Mouse (Mus musculus) CH12.LX (cell line): ENCODE data around the gene Apba1. TPM values are rescaled to one million over a fixed set of nuclear protein-coding genes. Genes with fewer than 3 reads are reported as not detected.
A peak's percentile ranks its signal among the peaks of the same experiment; 100 is the strongest.

ENCODE experiments used
- DNase-seq: peaks from one replicate; pipeline ENCODE4 v3.0.0-alpha.2; 2013; ENCODE audit errors: extremely low read depth
- H3K27ac ChIP-seq: 2 replicates; pipeline ENCODE4 v1.5.1; 2012; ENCODE audit warnings: low read depth, mild to moderate bottlenecking, control low read depth, moderate library complexity; ENCODE audit not compliant: insufficient read depth
- H3K27me3 ChIP-seq: replicated peaks from 2 replicates; pipeline ENCODE3; 2012; ENCODE audit warnings: inconsistent platforms
- H3K36me3 ChIP-seq, 2 experiments: replicated peaks in 1 of 2; 2 replicates each; pipeline versions ENCODE3 to v1.6.1; 2012; ENCODE audit warnings: inconsistent platforms in 1 of 2, low read length in 1 of 2, mild to moderate bottlenecking in 1 of 2, mixed read lengths in 1 of 2, moderate library complexity in 1 of 2; ENCODE audit not compliant: control insufficient read depth in 1 of 2, insufficient read depth in 1 of 2
- H3K4me1 ChIP-seq, 2 experiments: 2 replicates each; pipeline ENCODE4 v1.6.1; 2012; ENCODE audit warnings: inconsistent platforms in 1 of 2, moderate library complexity in 1 of 2; ENCODE audit not compliant: insufficient read depth in 2 of 2, control insufficient read depth in 1 of 2
- H3K4me2 ChIP-seq: 2 replicates; pipeline ENCODE4 v1.6.1; 2012; ENCODE audit warnings: low read depth, mild to moderate bottlenecking, control low read depth; ENCODE audit not compliant: poor library complexity, insufficient read depth, severe bottlenecking
- H3K4me3 ChIP-seq, 3 experiments: fragments of 150-350 bp in 1 of 3; sonication (generic) in 1 of 3; replicated peaks in 1 of 3; 2 replicates each; pipeline versions ENCODE3 to v1.5.1; 2011 to 2012; ENCODE audit warnings: low read depth in 2 of 3, low read length in 2 of 3, mild to moderate bottlenecking in 2 of 3, moderate library complexity in 2 of 3, control low read depth in 1 of 3, improper control_type of control experiment in 1 of 3, inconsistent platforms in 1 of 3, mixed read lengths in 1 of 3; ENCODE audit not compliant: poor library complexity in 1 of 3
- H3K79me2 ChIP-seq: replicated peaks from 2 replicates; pipeline ENCODE4 v1.6.1; 2012; ENCODE audit warnings: mild to moderate bottlenecking, moderate library complexity; ENCODE audit not compliant: control insufficient read depth, poor library complexity, insufficient read depth, severe bottlenecking; ENCODE audit errors: extremely low read depth
- H3K9ac ChIP-seq: 2 replicates; pipeline ENCODE4 v1.6.1; 2012; ENCODE audit warnings: low read depth, mild to moderate bottlenecking, control low read depth, moderate library complexity; ENCODE audit not compliant: insufficient read depth
- H3K9me3 ChIP-seq: replicated peaks from 2 replicates; pipeline ENCODE3; 2012; ENCODE audit warnings: low read length, inconsistent platforms, mixed read lengths
- CTCF ChIP-seq, 2 experiments: IDR thresholded peaks in 1 of 2; conservative IDR thresholded peaks in 1 of 2; 2 replicates each; pipeline ENCODE4 v1.5.1; 2011 to 2012; ENCODE audit warnings: low read depth in 2 of 2, low read length in 2 of 2, improper control_type of control experiment in 1 of 2, inconsistent platforms in 1 of 2, mild to moderate bottlenecking in 1 of 2, moderate library complexity in 1 of 2
- E2F4 ChIP-seq: IDR thresholded peaks from 2 replicates; pipeline ENCODE4 v1.6.1; 2011; ENCODE audit warnings: low read depth, low read length, improper control_type of control experiment; ENCODE audit not compliant: insufficient replicate concordance
- ELF1 ChIP-seq: IDR thresholded peaks from 2 replicates; pipeline ENCODE4 v1.6.1; 2014; ENCODE audit warnings: low read depth, mild to moderate bottlenecking, inconsistent platforms, low read length, improper control_type of control experiment
- HCFC1 ChIP-seq: IDR thresholded peaks from 2 replicates; pipeline ENCODE4 v1.6.1; 2012; ENCODE audit warnings: low read depth, mild to moderate bottlenecking, inconsistent platforms, low read length, improper control_type of control experiment
- JUN ChIP-seq: IDR thresholded peaks from 2 replicates; pipeline ENCODE4 v1.6.1; 2011; ENCODE audit warnings: low read depth, mild to moderate bottlenecking, low read length, improper control_type of control experiment, moderate library complexity; ENCODE audit not compliant: insufficient read depth
- JUND ChIP-seq: conservative IDR thresholded peaks from 2 replicates; pipeline ENCODE4 v1.6.1; 2011; ENCODE audit warnings: low read depth, low read length, improper control_type of control experiment
- MAFK ChIP-seq: IDR thresholded peaks from 2 replicates; pipeline ENCODE4 v1.6.1; 2011; ENCODE audit warnings: low read length, improper control_type of control experiment; ENCODE audit not compliant: insufficient replicate concordance
- MAX ChIP-seq: IDR thresholded peaks from 2 replicates; pipeline ENCODE4 v1.6.1; 2011; ENCODE audit warnings: low read length, improper control_type of control experiment
- MXI1 ChIP-seq: IDR thresholded peaks from 2 replicates; pipeline ENCODE4 v1.6.1; 2011; ENCODE audit warnings: mild to moderate bottlenecking, low read depth, low read length, improper control_type of control experiment
- MYC ChIP-seq: IDR thresholded peaks from 2 replicates; pipeline ENCODE4 v1.6.1; 2011; ENCODE audit warnings: low read depth, mild to moderate bottlenecking, improper control_type of control experiment, low read length
- NELFE ChIP-seq: IDR thresholded peaks from 2 replicates; pipeline ENCODE4 v1.6.1; 2011; ENCODE audit warnings: low read depth, low read length, improper control_type of control experiment
- PAX5 ChIP-seq: IDR thresholded peaks from 2 replicates; pipeline ENCODE4 v1.6.1; 2012; ENCODE audit warnings: low read length, inconsistent platforms, mixed read lengths
- POLR2AphosphoS2 ChIP-seq: IDR thresholded peaks from 2 replicates; pipeline ENCODE4 v1.6.1; 2011; ENCODE audit warnings: low read depth, low read length, improper control_type of control experiment
- RAD21 ChIP-seq: IDR thresholded peaks from 2 replicates; pipeline ENCODE4 v1.6.1; 2011; ENCODE audit warnings: low read depth, mild to moderate bottlenecking, low read length, improper control_type of control experiment, moderate library complexity
- SMC3 ChIP-seq: IDR thresholded peaks from 2 replicates; pipeline ENCODE4 v1.6.1; 2011; ENCODE audit warnings: low read depth, low read length, improper control_type of control experiment
- UBTF ChIP-seq: IDR thresholded peaks from 2 replicates; pipeline ENCODE4 v1.6.1; 2012; ENCODE audit warnings: low read depth, mild to moderate bottlenecking, inconsistent platforms, low read length, improper control_type of control experiment, moderate library complexity
- ZMIZ1 ChIP-seq: IDR thresholded peaks from 2 replicates; pipeline ENCODE4 v1.6.1; 2012; ENCODE audit warnings: low read depth, mild to moderate bottlenecking, inconsistent platforms, low read length, improper control_type of control experiment
- ZNF384 ChIP-seq: IDR thresholded peaks from 2 replicates; pipeline ENCODE4 v1.6.1; 2012; ENCODE audit warnings: low read depth, low read length, improper control_type of control experiment, inconsistent platforms
- dilution Hi-C: fragments of 300-500 bp; cut with MboI; formaldehyde crosslinking; loops from 2 replicates; pipeline ENCODE4 v1.14.3; 2020; ENCODE audit warnings: low sequenced_read_pairs; ENCODE audit not compliant: extremely low pct_unique_long_range_greater_than_20kb, extremely low pct_ligation_motif_present
- in situ Hi-C: fragments of 300-500 bp; cut with MboI; formaldehyde crosslinking; loops from 3 replicates; pipeline ENCODE4 v1.14.3; 2019; ENCODE audit warnings: low sequenced_read_pairs, low pct_ligation_motif_present, low pct_unique_long_range_greater_than_20kb, mixed read lengths
- polyA plus RNA-seq: library from polyadenylated mRNA; unstranded; fragments of >175 nt; gene quantifications from 2 replicates; pipeline ENCODE4 v1.2.1, GENCODE M21; 2012; ENCODE audit warnings: low read depth; ENCODE audit not compliant: insufficient read length
- total RNA-seq, 2 experiments: library from RNA; depleted of rRNA; stranded (reverse); fragments of 300-350 nt in 1 of 2; fragments of >200 nt in 1 of 2; gene quantifications; 2 replicates each; pipeline ENCODE4 v1.2.3; 2012 to 2014

The Apba1 gene
- total and polyA plus RNA-seq, 3 experiments, result 0.08 to 0.24 (median 0.09) TPM

GRCm38 (mm10) chr19:23770494-23771423 lies 12.1 kb downstream of the Apba1 start:
- no peaks in the 10 kb centered on the region for H3K36me3 ChIP-seq
- H3K9ac ChIP-seq, result no peak overlapping the region
- 0 out of 4 replicates have a peak, but pooled peaks cover 0 to 2% of the 10 kb centered on the region in 2 experiments for H3K4me1 ChIP-seq
- DNase-seq, result no peak
- H3K27ac ChIP-seq, result no peak overlapping the region
- in situ Hi-C loops, result no loop called here
- H3K4me3 ChIP-seq, result no peak overlapping the region
- H3K9me3 ChIP-seq, result no peaks in the 10 kb centered on the region
- TF ChIP-seq PAX5 (no peak), UBTF (no peak), POLR2AphosphoS2 (no peak), ELF1 (no peak), E2F4 (no peak), MAX (no peak), NELFE (no peak), MAFK (no peak), ZNF384 (no peak), JUN (no peak), ZMIZ1 (no peak), SMC3 (no peak), HCFC1 (no peak), MYC (no peak), CTCF (conservative IDR thresholded peaks at IDR 0.05 in 1 of 2, IDR thresholded peaks at IDR 0.05 in 1 of 2; ENCODE audit: low read depth in 2 of 2, low read length in 2 of 2) (no peak), MXI1 (no peak)
- TF ChIP-seq, all 38 proteins: peak for 0
- Histone ChIP-seq H3K4me2 (no peak overlapping the region), H3K79me2 (no peaks in the 10 kb centered on the region), H3K27me3 (no peaks in the 10 kb centered on the region)
- dilution Hi-C loops, result no loop called here

- dilution Hi-C loops, result no loop called here
- peak; percentile 27 for DNase-seq
- TF ChIP-seq JUN (no peak), CTCF (conservative IDR thresholded peaks at IDR 0.05 in 1 of 2, IDR thresholded peaks at IDR 0.05 in 1 of 2; ENCODE audit: low read depth in 2 of 2, low read length in 2 of 2) (peak; percentile 48 to 53), SMC3 (peak; percentile 41; the same call in 1 of the 2 replicates), JUND (no peak), RAD21 (peak; percentile 31)
Measured at GRCm38 (mm10) chr19:23771971-23772370, 13.3 kb downstream of the Apba1 start.

More at GRCm38 (mm10) chr19:23771971-23772370, 13.3 kb downstream of the Apba1 start:
- 0 out of 4 replicates have a peak, but pooled peaks cover 0 to 2% of the 10 kb centered on the region in 2 experiments for H3K4me1 ChIP-seq
- H3K4me3 ChIP-seq, result no peak overlapping the region
- no peaks in the 10 kb centered on the region for H3K9me3 ChIP-seq
- H3K9ac ChIP-seq, result no peak overlapping the region
- no peak overlapping the region for H3K27ac ChIP-seq
- H3K27me3 ChIP-seq, result no peaks in the 10 kb centered on the region
- H3K4me2 ChIP-seq, result no peak overlapping the region
- no peaks in the 10 kb centered on the region for H3K36me3 ChIP-seq
- no peaks in the 10 kb centered on the region for H3K79me2 ChIP-seq
- in situ Hi-C loops, result no loop called here
